Mouse (Mus musculus) stomach, embryonic 15.5 days (tissue): ENCODE data around the gene Gm8206. TPM values are rescaled to one million over a fixed set of nuclear protein-coding genes. Genes with fewer than 3 reads are reported as not detected.
"Not testable (repeated sequence)": the region's sequence is repeated elsewhere in the genome, so short reads cannot be mapped to it uniquely, and the experiment has no call there.

Experiments used
- ATAC-seq: fragments of 200-750 bp; cut with Nextera tagmentation; 2 replicates; pipeline ENCODE4 v1.8.0; 2017; ENCODE audit warnings: low read depth, moderate number of reproducible peaks, moderate TSS enrichment; ENCODE audit not compliant: insufficient read depth, low FRiP score
- H3K27ac ChIP-seq: fragments of 300-500 bp; sonication (generic); 2 replicates; pipeline ENCODE4 v1.5.1; 2015; ENCODE audit warnings: mild to moderate bottlenecking, inconsistent platforms
- H3K27me3 ChIP-seq: fragments of 300-500 bp; sonication (generic); replicated peaks from 2 replicates; pipeline ENCODE4 v1.6.1; 2015; ENCODE audit warnings: inconsistent platforms
- H3K36me3 ChIP-seq: fragments of 300-500 bp; sonication (generic); 2 replicates; pipeline ENCODE4 v1.6.1; 2015; ENCODE audit warnings: inconsistent platforms
- H3K4me1 ChIP-seq: fragments of 300-500 bp; sonication (generic); 2 replicates; pipeline ENCODE4 v1.6.1; 2015; ENCODE audit warnings: inconsistent platforms
- H3K4me2 ChIP-seq: fragments of 300-500 bp; sonication (generic); 2 replicates; pipeline ENCODE4 v1.6.1; 2015; ENCODE audit warnings: mild to moderate bottlenecking, inconsistent platforms
- H3K4me3 ChIP-seq: fragments of 300-500 bp; sonication (generic); replicated peaks from 2 replicates; pipeline ENCODE4 v1.5.1; 2015; ENCODE audit warnings: inconsistent platforms
- H3K9ac ChIP-seq: fragments of 300-500 bp; sonication (generic); 2 replicates; pipeline ENCODE4 v1.6.1; 2015; ENCODE audit warnings: inconsistent platforms
- H3K9me3 ChIP-seq: fragments of 300-500 bp; sonication (generic); 2 replicates; pipeline ENCODE4 v1.6.1; 2016; ENCODE audit warnings: inconsistent platforms
- WGBS: fragments of 180-500 bp; shearing (Covaris S2); methylation state at CpG from one replicate; pipeline ENCODE4 v1.1.7; 2015; 5-methylcytosine and 5-hydroxymethylcytosine counted together
- polyA plus RNA-seq: library from polyadenylated mRNA; unstranded; fragments of >200 nt; fragmentation: Nextera tagmentation; extraction: Ambion mirVana; gene quantifications from 2 replicates; pipeline ENCODE4 v1.2.1, GENCODE M21; 2015

The Gm8206 gene
- polyA plus RNA-seq = 1.2 and 1.5 TPM in 2 replicates

GRCm38 (mm10) chr14:6093842-6094241, at the start of gene Gm8206:
TSS of gene Gm8206 (minus strand) at chr14:6093942.
- ATAC-seq, H3K4me3 ChIP-seq, H3K9me3 ChIP-seq, H3K4me1 ChIP-seq, H3K27me3 ChIP-seq, H3K9ac ChIP-seq, H3K36me3 ChIP-seq, H3K4me2 ChIP-seq, H3K27ac ChIP-seq: not testable (repeated sequence)
- WGBS = 91% methylated on average over 3 of the region's 3 CpGs

GRCm38 (mm10) chr14:6125707-6126106, 32.0 kb upstream of the Gm8206 start, which contains the start of gene Gm3476:
TSS of gene Gm3476 (minus strand) at chr14:6125807.
- WGBS = no CpG with 5 or more reads among the region's 1 CpGs
- H3K4me2 ChIP-seq, H3K4me3 ChIP-seq: not testable (repeated sequence)

DNA sequence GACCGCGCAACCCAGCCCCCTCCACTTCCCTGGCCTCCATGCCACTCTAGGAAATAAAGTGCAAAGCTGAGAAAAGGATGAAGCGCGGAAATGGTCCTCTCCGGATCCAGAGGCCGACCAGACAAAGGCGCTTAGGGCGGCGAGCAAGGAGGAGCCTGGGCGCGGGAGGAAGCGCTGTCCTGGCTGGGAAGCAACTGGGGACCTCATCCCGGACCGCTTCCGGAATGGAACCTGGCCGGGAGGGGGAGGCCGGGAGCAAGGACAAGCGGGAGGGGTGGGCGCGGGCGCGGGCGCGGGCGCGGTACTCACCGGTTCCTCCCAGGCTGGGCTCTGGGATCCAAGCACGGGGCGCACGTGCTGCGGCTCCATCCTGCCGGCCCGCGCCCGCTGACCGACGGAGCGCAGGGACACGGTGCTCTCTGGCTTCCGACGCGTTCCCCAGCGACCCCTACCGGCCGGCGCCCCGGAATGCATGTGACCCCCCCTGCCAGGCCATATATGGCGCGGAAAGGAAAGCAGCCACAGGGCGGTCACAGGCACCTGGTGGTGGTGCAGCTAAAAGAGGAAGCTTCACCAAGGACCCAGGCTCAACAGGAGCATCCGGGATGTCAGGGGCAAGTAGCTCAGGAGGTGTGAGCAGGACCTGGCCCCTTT, 14.7 kb upstream of the Gm8206 start, which contains the start of gene Gm3468:
Gene Gm3468, minus strand, starts transcription at position 394 of the 654 bp plus-strand sequence.
- H3K9ac ChIP-seq, H3K27ac ChIP-seq, H3K36me3 ChIP-seq, H3K4me1 ChIP-seq, ATAC-seq, H3K9me3 ChIP-seq, H3K27me3 ChIP-seq: not testable (repeated sequence)
- WGBS = under 1% methylated on average over 35 of the region's 51 CpGs
- Histone ChIP-seq H3K4me2 (peak within 1 kb of the TSS; percentile 47), H3K4me3 (peak within 1 kb of the TSS; percentile 36)

More at GRCm38 (mm10) chr14:6125707-6126106, 32.0 kb upstream of the Gm8206 start, which contains the start of gene Gm3476:
- H3K27ac ChIP-seq, H3K4me1 ChIP-seq, ATAC-seq, H3K36me3 ChIP-seq, H3K27me3 ChIP-seq, H3K9ac ChIP-seq, H3K9me3 ChIP-seq: not testable (repeated sequence)

DNA sequence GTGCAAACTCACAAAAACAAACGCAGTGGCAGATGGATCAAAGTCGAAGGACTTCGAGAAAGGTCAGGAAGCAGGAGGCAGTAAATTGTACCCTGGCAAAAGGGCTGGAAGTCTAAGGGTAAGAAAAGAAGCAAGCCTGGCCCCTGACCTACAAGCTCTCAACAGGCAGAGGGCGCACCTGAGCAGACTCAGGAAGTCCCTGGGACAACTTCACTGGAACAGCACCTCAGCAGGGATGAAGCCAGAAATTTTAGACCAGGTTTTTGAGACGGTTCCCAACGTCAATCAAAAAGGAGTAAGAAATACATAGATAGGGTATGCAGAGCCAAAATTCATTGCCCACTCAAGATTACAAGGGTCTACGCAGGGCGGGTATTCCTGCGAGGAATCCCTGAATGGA, 13.8 kb upstream of the Gm8206 start:
- not testable (repeated sequence) for H3K27ac ChIP-seq, H3K27me3 ChIP-seq, H3K4me1 ChIP-seq, H3K9ac ChIP-seq, H3K9me3 ChIP-seq, H3K36me3 ChIP-seq, ATAC-seq
- Histone ChIP-seq H3K4me3 (peak overlapping the region; percentile 36), H3K4me2 (peak overlapping the region; percentile 47)
- 5% methylated on average over 9 of the region's 9 CpGs for WGBS

GRCm38 (mm10) chr14:6058167-6058566, 35.6 kb downstream of the Gm8206 start, which contains the start of gene Gm6337:
TSS of gene Gm6337 (minus strand) at chr14:6058267.
- not testable (repeated sequence) for H3K36me3 ChIP-seq, H3K27ac ChIP-seq, H3K4me1 ChIP-seq, H3K4me2 ChIP-seq, H3K4me3 ChIP-seq, H3K9ac ChIP-seq, ATAC-seq, H3K9me3 ChIP-seq, H3K27me3 ChIP-seq
- WGBS = 88% methylated on average over 4 of the region's 4 CpGs

- not testable (repeated sequence) for H3K9me3 ChIP-seq, H3K27me3 ChIP-seq, H3K4me1 ChIP-seq, H3K36me3 ChIP-seq, H3K27ac ChIP-seq, ATAC-seq, H3K4me3 ChIP-seq, H3K4me2 ChIP-seq, H3K9ac ChIP-seq
- 70% methylated on average over 7 of the region's 7 CpGs for WGBS
Measured at GRCm38 (mm10) chr14:5987136-5987535, 106.6 kb downstream of the Gm8206 start.

DNA sequence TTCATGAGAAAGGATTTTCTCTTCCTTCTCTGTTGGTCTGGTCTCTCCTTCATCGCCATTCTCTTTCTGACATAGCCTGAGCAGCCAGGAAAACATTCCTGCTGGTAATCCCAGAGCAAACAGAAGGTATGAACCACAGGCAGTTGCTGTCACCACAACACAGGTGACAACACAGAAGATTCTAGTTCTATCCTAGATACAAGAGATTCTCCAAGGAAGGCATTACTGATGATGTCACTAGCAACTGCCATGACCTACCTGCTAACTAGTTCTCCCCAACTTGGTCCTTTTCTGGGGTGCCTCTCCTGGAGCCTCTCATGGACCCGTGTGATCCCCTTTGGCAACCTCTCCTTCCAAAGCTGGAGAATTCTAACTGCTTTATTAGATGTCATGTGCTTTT, 114.7 kb downstream of the Gm8206 start, which contains the start of gene Gm3453:
Gene Gm3453, minus strand, starts transcription at position 101 of the 400 bp plus-strand sequence.
- not testable (repeated sequence) for H3K27me3 ChIP-seq, H3K27ac ChIP-seq, H3K36me3 ChIP-seq, ATAC-seq, H3K4me3 ChIP-seq, H3K4me2 ChIP-seq, H3K4me1 ChIP-seq, H3K9ac ChIP-seq, H3K9me3 ChIP-seq
- 51% methylated on average over 2 of the region's 2 CpGs for WGBS

Other genes starting within 250 kb of the Gm8206 start
- 0.36 TPM in 2 replicates for gene Gm8237, start 213.6 kb downstream of the Gm8206 start, polyA plus RNA-seq
- gene Gm3248, start 132.2 kb downstream of the Gm8206 start, polyA plus RNA-seq = 0.73 and 1.0 TPM in 2 replicates
- gene Gm3453, start 114.8 kb downstream of the Gm8206 start, polyA plus RNA-seq = not detected in 2 replicates
- not detected in 2 replicates for gene Gm6337, start 35.7 kb downstream of the Gm8206 start, polyA plus RNA-seq
- gene Gm3468, start 14.7 kb upstream of the Gm8206 start, polyA plus RNA-seq = 1.6 and 1.9 TPM in 2 replicates
- gene Gm3476, start 31.9 kb upstream of the Gm8206 start, polyA plus RNA-seq = not detected in 2 replicates
- not detected in 2 replicates for gene Gm21560, start 125.3 kb upstream of the Gm8206 start, polyA plus RNA-seq
- gene Gm3411, start 193.3 kb upstream of the Gm8206 start, polyA plus RNA-seq = 1.3 TPM in 2 replicates
- not detected in 2 replicates for gene Gm21103, start 210.9 kb upstream of the Gm8206 start, polyA plus RNA-seq
- not detected in 2 replicates for gene Gm3618, start 249.7 kb upstream of the Gm8206 start, polyA plus RNA-seq